ENCODE assay signal across 8 mouse cellular contexts in the genomic region with DNA sequence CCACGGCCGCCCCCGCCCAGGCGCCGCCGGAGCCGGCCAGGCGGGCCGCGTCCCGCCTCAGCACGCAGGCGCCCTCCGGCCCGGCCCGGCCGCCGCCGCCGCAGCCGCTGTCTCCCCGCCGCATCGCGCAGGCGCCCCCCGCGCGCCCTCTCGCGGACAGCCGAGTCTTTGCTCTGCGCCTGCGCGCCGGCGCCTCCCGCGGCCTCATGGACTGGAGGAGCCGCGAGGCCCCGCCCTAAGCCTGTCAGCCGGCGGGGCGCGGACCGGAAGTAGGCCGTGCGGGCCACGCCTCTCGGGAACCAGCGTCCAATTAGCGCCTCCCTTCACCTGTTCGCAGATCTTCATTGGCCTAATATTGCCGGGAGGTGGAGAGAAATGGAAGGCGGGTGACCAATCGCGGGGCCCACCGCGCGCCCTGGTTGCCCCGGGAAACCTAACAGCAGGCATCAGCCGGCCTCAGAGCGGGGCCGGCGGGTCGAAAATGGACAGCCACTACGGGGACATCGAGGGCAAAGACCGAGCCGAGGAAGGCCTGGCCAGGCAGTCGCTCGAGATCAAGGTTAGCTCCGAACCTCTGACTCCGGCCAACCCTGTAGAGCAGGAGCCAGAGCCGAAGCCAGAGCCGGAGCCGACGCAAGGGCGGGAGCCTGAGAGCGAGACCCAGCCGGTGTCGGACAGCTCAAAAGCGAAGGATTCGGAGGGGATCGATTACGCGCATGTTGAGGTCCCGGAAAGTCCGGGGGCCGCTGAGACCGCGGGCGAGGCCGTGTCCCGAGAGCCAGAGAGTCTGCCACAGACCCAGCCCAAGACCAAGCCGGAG. TPM values are rescaled to one million over a fixed set of nuclear protein-coding genes. Genes with fewer than 3 reads are reported as not detected.
DNase-seq lines count a peak whose midpoint lies in the region; ATAC-seq and TF ChIP-seq lines count a peak whose summit lies in the region.

Gene Tada2b (minus strand): TSS at position 115 of the 820 bp plus-strand sequence.
Gene Ccdc96 (plus strand): TSS at position 418 of the 820 bp plus-strand sequence.

- no peaks in the 10 kb centered on the region for H3K9me3 ChIP-seq in megakaryocyte, embryonic 14.5 days

- ATAC-seq in activated CD4-positive, CD25-positive, alpha-beta regulatory T cell, adult 4 months = peak; percentile 95

- peak; percentile 97 to 99 for DNase-seq in gastrocnemius, adult 8-10 months (ENCODE audit: low spot score in 2 of 2)
- DNase-seq in hindlimb bud, embryonic 11.5 days (ENCODE audit: extremely low spot score, low read depth, low spot score) = peak; percentile 89
- peak; percentile 82 to 99 for DNase-seq in left cerebral cortex, adult 8-10 months (ENCODE audit: low spot score in 2 of 2)
- peak; percentile 99 for DNase-seq in right cerebral cortex, postnatal 10 days (ENCODE audit: low spot score in 2 of 2)
- DNase-seq in urinary bladder, postnatal 25 days (ENCODE audit: low spot score) = peak; percentile 95

- H3K4me1 ChIP-seq in cortical plate, adult 2 months (ENCODE audit: control insufficient read depth, insufficient read depth, low read length) = peaks cover 17% of the 10 kb centered on the region
- peaks cover 72% of the 10 kb centered on the region for H3K4me1 ChIP-seq in megakaryocyte, embryonic 14.5 days

- peaks cover 36% of the 10 kb centered on the region for H3K36me3 ChIP-seq in megakaryocyte, embryonic 14.5 days (replicated peaks; ENCODE audit: low read length)

- peak within 1 kb of the TSS; percentile 99 for H3K4me3 ChIP-seq in cortical plate, adult 2 months (ENCODE audit: insufficient read depth, low read length)
- peak within 1 kb of the TSS; percentile 94 for H3K4me3 ChIP-seq in megakaryocyte, embryonic 14.5 days (replicated peaks)

- TF ChIP-seq CTCF in cortical plate, adult 2 months (IDR thresholded peaks at IDR 0.05; ENCODE audit: extremely low read depth, insufficient read depth, low read length) = no peak

- TF ChIP-seq POLR2A in cortical plate, adult 2 months (IDR thresholded peaks at IDR 0.05; ENCODE audit: extremely low read depth, insufficient read depth, low read length) = peak; percentile 26; the same call in 1 of the 2 replicates

- no peak within 1 kb of the TSS for H3K27ac ChIP-seq in cortical plate, adult 2 months (ENCODE audit: insufficient read depth, low read length)

- peaks cover 24% of the 10 kb centered on the region for H3K27me3 ChIP-seq in megakaryocyte, embryonic 14.5 days (replicated peaks)

RNA-seq across cellular contexts. Expression of gene Tada2b, which starts in this region (rescaled TPM):
- 1 to 10 TPM; 2.4 to 4.7 TPM for polyA plus RNA-seq in activated CD4-positive, CD25-positive, alpha-beta regulatory T cell, adult 4 months (2017; shearing (Covaris generic))
- polyA plus RNA-seq in cortical plate, adult 2 months (2012; rRNA removed) = 17.2 and 17.3 TPM in 2 replicates
- total RNA-seq in gastrocnemius, adult 8-10 months (2022) = 10 to 100 TPM; 13.8 to 20.4 (median 17.2) TPM
- 10 to 100 TPM; 30.0 to 32.6 (median 30.5) TPM for total RNA-seq in left cerebral cortex, adult 8-10 months (2022)
- 37.5 and 60.1 TPM in 2 replicates for polyA plus RNA-seq in megakaryocyte, embryonic 14.5 days (2012; ENCODE audit: insufficient read depth, low replicate concordance)

RNA-seq across cellular contexts. Expression of gene Ccdc96, which starts in this region (rescaled TPM):
- polyA plus RNA-seq in activated CD4-positive, CD25-positive, alpha-beta regulatory T cell, adult 4 months (2017; shearing (Covaris generic)) = not detected
- polyA plus RNA-seq in cortical plate, adult 2 months (2012; rRNA removed) = 0.98 and 1.0 TPM in 2 replicates
- total RNA-seq in gastrocnemius, adult 8-10 months (2022) = under 1 TPM in 3 of 4 experiments, not detected in 1; 0.07 to 0.18 (median 0.07) TPM
- 1 to 10 TPM in 2 of 4 experiments, under 1 TPM in 2; 0.59 to 1.1 (median 0.99) TPM for total RNA-seq in left cerebral cortex, adult 8-10 months (2022)
- polyA plus RNA-seq in megakaryocyte, embryonic 14.5 days (2012; ENCODE audit: insufficient read depth, low replicate concordance) = 0.57 TPM in 1 of 2 replicates, not detected in the other
